Mouse (Mus musculus): ENCODE measurements at regions not wholly inside any gene's neighbourhood (a gene's known extent, or its start where the extent isn't known, plus 50 kb on each side); places are given as distances from the start of the nearest gene placed in this dataset.

DNA sequence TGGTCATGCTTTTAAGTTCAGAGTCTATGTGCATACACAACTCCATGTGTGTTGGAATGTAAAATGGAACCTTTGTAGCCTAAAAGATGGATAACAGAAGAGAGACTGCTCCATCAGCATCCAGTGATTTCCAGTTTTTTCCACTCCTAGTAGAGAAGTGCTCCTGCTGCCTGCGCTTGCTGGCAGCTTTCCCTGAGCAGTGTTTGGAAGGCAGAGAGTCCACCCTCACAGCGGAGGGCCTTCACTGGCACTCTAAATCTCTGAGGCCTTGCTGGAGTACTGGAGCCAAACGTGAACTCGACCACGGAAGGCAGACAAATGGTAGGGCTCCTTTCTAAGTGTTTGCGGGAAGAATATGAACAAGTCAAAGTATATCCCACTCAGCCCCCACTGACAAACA is 108.0 kb upstream of the Ank start:
- H3K9ac ChIP-seq = no peak overlapping the region
- no peaks in the 10 kb centered on the region for H3K9me3 ChIP-seq (replicated peaks)
- H3K36me3 ChIP-seq = no peaks in the 10 kb centered on the region
- WGBS = 62% methylated on average over 6 of the region's 6 CpGs
- ATAC-seq (replicated peaks; ENCODE audit: low FRiP score) = no peak
- no peak overlapping the region for H3K27ac ChIP-seq
- no peaks in the 10 kb centered on the region for H3K27me3 ChIP-seq
- H3K4me1 ChIP-seq = peaks cover 4% of the 10 kb centered on the region; the same call in 1 of the 2 replicates
- H3K4me2 ChIP-seq = no peak overlapping the region
- no peak overlapping the region for H3K4me3 ChIP-seq (replicated peaks)

DNA sequence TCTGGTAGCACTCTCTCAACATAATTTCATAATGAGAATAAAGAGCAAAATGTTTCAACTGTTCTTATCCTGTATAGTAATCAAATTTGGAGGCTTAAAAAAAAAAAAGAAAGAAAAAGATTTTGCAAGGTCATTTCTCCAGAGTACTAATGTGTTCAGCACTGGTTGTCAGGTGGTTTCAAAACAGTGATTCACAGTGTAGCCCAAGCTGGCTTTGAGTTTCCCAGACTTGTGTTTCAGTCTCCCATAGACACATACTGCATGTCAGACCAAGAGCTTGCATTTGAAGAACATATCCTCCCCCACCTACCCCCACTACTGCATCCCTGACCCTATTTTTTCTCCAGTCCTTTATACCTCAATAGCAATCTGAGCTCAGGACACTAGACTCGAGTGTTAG is 107.2 kb upstream of the Ank start:
- no peak overlapping the region for H3K27ac ChIP-seq
- WGBS = 68% methylated on average over 1 of the region's 1 CpGs
- no peak for ATAC-seq (replicated peaks; ENCODE audit: low FRiP score)
- H3K4me3 ChIP-seq (replicated peaks) = no peak overlapping the region
- no peaks in the 10 kb centered on the region for H3K36me3 ChIP-seq
- no peak overlapping the region for H3K4me2 ChIP-seq
- peaks cover 4% of the 10 kb centered on the region; the same call in 1 of the 2 replicates for H3K4me1 ChIP-seq
- no peaks in the 10 kb centered on the region for H3K9me3 ChIP-seq (replicated peaks)
- no peak overlapping the region for H3K9ac ChIP-seq
- H3K27me3 ChIP-seq = no peaks in the 10 kb centered on the region

DNA sequence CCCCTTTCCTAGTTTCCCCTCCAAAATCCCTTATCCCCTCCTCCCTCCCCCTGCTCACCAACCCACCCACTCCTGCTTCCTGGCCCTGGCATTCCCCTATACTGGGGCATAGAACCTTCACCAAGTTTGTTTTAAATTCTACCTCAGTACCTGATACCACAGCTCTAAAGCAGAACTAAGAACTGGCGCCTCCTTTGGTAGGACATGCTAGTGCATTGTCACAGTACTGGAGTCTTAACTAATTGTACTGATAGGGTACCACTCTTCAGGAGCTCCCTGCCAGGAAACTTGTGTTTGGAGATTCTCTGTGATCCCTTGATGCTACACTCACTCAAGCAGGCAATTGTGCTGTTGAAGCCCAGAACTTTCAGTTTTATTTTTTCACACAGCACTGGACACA is 92.0 kb upstream of the Ank start:
- ATAC-seq (replicated peaks; ENCODE audit: low FRiP score) = no peak
- H3K36me3 ChIP-seq = no peaks in the 10 kb centered on the region
- no peaks in the 10 kb centered on the region for H3K27me3 ChIP-seq
- H3K9ac ChIP-seq = no peak overlapping the region
- no peak overlapping the region for H3K4me2 ChIP-seq
- H3K4me1 ChIP-seq = no peaks in the 10 kb centered on the region
- 82% methylated on average over 1 of the region's 1 CpGs for WGBS
- H3K27ac ChIP-seq = no peak overlapping the region
- no peaks in the 10 kb centered on the region for H3K9me3 ChIP-seq (replicated peaks)
- H3K4me3 ChIP-seq (replicated peaks) = no peak overlapping the region

DNA sequence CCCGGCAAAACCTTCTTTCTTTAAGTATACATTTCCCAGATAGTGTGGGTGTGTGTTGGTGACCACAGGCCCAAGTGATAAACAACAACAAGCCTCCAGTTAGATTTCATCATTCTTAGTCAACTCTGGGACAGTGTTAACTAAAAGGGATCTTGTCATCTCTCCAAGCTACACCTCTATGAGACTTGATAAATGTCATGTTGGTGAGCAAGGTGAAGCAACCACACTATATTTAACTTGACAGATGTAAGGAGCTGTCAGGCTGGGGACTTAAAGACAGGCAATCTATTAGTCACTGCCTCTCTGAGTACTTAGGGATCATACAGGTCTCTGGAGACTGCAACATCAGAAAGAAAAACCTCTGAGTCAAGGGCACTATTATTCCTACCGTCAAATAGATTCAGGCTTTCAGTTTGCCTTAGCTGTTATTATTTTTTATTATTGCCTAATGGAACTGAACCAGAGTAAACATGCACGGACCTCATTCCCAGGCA is 87.8 kb upstream of the Ank start:
- no peak for ATAC-seq (replicated peaks; ENCODE audit: low FRiP score)
- H3K36me3 ChIP-seq = no peaks in the 10 kb centered on the region
- H3K4me2 ChIP-seq = no peak overlapping the region
- no peaks in the 10 kb centered on the region for H3K9me3 ChIP-seq (replicated peaks)
- H3K4me1 ChIP-seq = 0 out of 2 replicates have a peak, but pooled peaks cover 2% of the 10 kb centered on the region
- H3K4me3 ChIP-seq (replicated peaks) = no peak overlapping the region
- WGBS = 69% methylated on average over 3 of the region's 3 CpGs
- H3K27ac ChIP-seq = no peak overlapping the region
- no peak overlapping the region for H3K9ac ChIP-seq
- no peaks in the 10 kb centered on the region for H3K27me3 ChIP-seq

DNA sequence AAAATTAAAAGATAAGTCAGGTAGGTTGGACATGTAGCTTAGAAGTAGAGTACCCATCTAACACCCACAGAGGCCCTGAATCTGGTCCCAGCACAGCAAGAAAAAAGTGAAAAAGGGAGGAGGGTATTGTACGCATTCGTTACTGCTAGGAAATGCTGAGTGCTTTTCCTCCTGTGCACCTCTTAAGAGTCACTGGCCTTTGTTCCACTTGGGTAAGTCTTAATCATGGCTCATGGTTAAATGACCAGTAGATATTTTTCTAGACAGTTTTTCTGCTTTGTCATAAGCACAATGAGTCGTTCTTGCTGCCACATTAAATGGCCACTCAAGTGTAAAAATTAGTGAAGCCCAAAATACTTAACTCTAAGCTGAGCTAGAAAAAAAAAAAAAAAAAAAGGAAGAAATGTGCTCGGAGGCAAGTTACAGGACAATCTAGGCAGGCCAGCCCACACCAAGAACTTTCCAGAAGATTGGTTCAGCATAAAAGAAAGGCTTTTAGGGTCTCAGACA is 86.0 kb upstream of the Ank start:
- 31% methylated on average over 4 of the region's 4 CpGs for WGBS
- no peak overlapping the region for H3K4me3 ChIP-seq (replicated peaks)
- no peaks in the 10 kb centered on the region for H3K36me3 ChIP-seq
- H3K4me1 ChIP-seq = 0 out of 2 replicates have a peak, but pooled peaks cover 2% of the 10 kb centered on the region
- no peak overlapping the region for H3K4me2 ChIP-seq
- no peak overlapping the region for H3K27ac ChIP-seq
- no peaks in the 10 kb centered on the region for H3K27me3 ChIP-seq
- ATAC-seq (replicated peaks; ENCODE audit: low FRiP score) = peak; percentile 69
- no peak overlapping the region for H3K9ac ChIP-seq
- H3K9me3 ChIP-seq (replicated peaks) = no peaks in the 10 kb centered on the region

DNA sequence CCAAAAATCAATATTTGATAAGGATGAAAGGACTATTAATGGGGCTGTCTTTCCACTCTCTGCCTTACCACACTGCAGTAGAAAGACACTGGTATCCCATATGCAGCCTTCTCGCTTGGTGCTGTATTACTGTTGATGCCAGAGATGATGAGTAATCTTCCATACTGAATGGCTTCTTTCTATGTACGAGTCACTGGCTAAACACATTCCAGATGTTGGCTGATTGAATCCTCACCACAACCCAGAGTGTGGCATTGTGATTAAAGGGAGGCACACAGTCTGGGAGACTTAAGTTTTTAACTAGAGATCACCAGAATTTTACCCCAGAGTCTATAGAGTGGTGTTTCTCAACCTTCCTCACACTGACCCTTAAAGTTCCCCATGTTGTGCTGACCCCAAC is 84.9 kb upstream of the Ank start:
- Histone ChIP-seq H3K4me2 (no peak overlapping the region), H3K9me3 (replicated peaks) (no peaks in the 10 kb centered on the region), H3K4me3 (replicated peaks) (no peak overlapping the region), H3K4me1 (0 out of 2 replicates have a peak, but pooled peaks cover 2% of the 10 kb centered on the region), H3K27me3 (no peaks in the 10 kb centered on the region), H3K36me3 (no peaks in the 10 kb centered on the region), H3K9ac (no peak overlapping the region), H3K27ac (no peak overlapping the region)
- 74% methylated on average over 2 of the region's 2 CpGs for whole genome bisulfite sequencing
- ATAC-seq (replicated peaks; ENCODE audit: low FRiP score) = no peak

DNA sequence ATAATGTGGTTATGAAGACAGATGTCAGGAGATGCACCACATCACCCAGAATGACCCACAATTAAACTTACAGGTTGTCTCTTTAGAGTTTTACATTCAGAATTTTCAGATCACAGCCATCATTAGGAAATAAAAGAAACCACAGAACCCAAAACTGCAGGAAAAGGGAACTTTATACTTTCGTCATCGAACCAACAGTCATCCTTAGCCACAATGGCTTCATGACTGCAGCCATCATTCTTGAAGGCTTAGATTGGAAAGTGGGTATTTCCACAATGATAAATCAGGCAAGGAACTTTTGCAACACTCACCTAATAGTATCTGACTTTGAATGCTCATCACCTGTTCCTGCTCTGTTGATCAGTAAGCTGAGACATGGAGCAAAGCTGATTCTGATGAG is 75.9 kb upstream of the Ank start:
- Histone ChIP-seq H3K36me3 (no peaks in the 10 kb centered on the region), H3K9ac (no peak overlapping the region), H3K27me3 (no peaks in the 10 kb centered on the region), H3K9me3 (replicated peaks) (no peaks in the 10 kb centered on the region), H3K27ac (no peak overlapping the region), H3K4me2 (no peak overlapping the region), H3K4me1 (no peaks in the 10 kb centered on the region), H3K4me3 (replicated peaks) (no peak overlapping the region)
- ATAC-seq (replicated peaks; ENCODE audit: low FRiP score) = no peak
- 96% methylated on average over 2 of the region's 2 CpGs for WGBS

DNA sequence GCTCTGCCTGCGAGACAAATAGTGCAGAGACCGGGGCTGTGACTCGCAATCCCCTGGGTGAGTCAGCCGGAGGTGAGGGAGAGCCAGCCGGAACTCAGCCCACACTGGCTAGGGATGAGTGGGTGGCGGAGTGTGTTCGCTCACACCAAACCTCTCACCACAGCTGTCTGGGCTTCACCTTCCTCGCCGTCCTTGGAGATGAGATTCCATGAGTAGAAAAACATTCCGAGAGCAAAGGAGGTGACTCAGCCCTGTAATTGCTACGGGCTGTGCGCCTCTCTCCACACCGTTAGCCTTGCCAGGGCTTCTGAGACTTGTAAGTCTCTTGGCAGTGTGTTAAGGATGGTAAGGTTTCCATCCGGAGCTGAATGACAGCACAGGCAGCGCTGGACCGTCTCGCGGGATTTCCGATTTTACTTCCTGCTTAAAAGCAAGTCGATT is 60.7 kb upstream of the Ank start:
- H3K27ac ChIP-seq = no peak overlapping the region
- no peak overlapping the region for H3K4me3 ChIP-seq (replicated peaks)
- no peaks in the 10 kb centered on the region for H3K9me3 ChIP-seq (replicated peaks)
- no peak overlapping the region for H3K9ac ChIP-seq
- H3K36me3 ChIP-seq = no peaks in the 10 kb centered on the region
- H3K4me2 ChIP-seq = peak overlapping the region; percentile 22; the same call in 1 of the 2 replicates
- H3K27me3 ChIP-seq = no peaks in the 10 kb centered on the region
- H3K4me1 ChIP-seq = 0 out of 2 replicates have a peak, but pooled peaks cover 7% of the 10 kb centered on the region
- peak; percentile 64; the same call in 1 of the 2 replicates for ATAC-seq (replicated peaks; ENCODE audit: low FRiP score)
- 67% methylated on average over 20 of the region's 20 CpGs for WGBS

DNA sequence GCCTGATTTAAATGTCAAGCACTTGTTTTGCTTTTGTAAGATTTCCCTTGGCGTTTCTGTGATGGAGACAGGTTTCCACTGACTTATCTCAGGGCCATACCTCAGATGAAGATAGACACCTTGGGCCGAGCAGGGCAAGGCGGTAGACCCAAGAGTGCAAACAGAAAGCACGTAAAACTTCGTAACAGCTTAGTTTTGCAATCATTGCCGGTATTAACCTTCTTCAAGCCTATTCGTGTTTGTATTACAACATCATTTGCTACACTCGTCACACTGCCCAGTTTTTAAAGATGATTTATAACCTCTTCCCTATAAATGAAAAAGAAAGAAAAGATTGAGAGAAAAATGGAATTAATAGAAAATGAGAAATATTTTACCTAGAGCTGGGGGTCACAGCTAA is 56.6 kb upstream of the Ank start:
- H3K9ac ChIP-seq = no peak overlapping the region
- no peak for ATAC-seq (replicated peaks; ENCODE audit: low FRiP score)
- H3K27me3 ChIP-seq = no peaks in the 10 kb centered on the region
- H3K4me3 ChIP-seq (replicated peaks) = no peak overlapping the region
- no peak overlapping the region for H3K27ac ChIP-seq
- H3K4me2 ChIP-seq = no peak overlapping the region
- peaks cover 11% of the 10 kb centered on the region; the same call in 1 of the 2 replicates for H3K4me1 ChIP-seq
- 77% methylated on average over 8 of the region's 8 CpGs for WGBS
- H3K9me3 ChIP-seq (replicated peaks) = no peaks in the 10 kb centered on the region
- H3K36me3 ChIP-seq = no peaks in the 10 kb centered on the region

DNA sequence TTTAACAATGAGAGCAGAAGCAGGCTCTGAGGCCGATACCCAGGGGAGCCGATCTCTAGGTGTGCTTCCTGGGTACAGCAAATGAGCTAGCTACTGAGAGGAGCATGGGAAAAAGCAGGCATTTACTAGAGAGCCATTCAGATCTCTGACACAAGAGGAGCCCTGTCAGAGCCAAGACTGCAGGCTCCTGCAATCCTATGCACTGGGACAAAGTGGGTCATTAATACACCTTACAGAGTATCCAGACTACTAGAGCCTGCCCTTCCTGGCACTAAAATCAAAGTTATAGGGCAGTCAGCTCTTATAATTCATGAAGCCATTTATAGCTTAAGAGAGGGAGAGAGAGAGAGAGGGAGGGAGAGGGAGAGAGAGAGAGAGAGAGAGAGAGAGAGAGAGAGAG is 54.2 kb upstream of the Ank start:
- no peak for ATAC-seq (replicated peaks; ENCODE audit: low FRiP score)
- no peak overlapping the region for H3K4me3 ChIP-seq (replicated peaks)
- no peak overlapping the region for H3K27ac ChIP-seq
- H3K4me2 ChIP-seq = no peak overlapping the region
- no peak overlapping the region for H3K9ac ChIP-seq
- peaks cover 12% of the 10 kb centered on the region; the same call in 1 of the 2 replicates for H3K4me1 ChIP-seq
- WGBS = 98% methylated on average over 2 of the region's 2 CpGs
- H3K9me3 ChIP-seq (replicated peaks) = no peaks in the 10 kb centered on the region
- no peaks in the 10 kb centered on the region for H3K36me3 ChIP-seq
- no peaks in the 10 kb centered on the region for H3K27me3 ChIP-seq

DNA sequence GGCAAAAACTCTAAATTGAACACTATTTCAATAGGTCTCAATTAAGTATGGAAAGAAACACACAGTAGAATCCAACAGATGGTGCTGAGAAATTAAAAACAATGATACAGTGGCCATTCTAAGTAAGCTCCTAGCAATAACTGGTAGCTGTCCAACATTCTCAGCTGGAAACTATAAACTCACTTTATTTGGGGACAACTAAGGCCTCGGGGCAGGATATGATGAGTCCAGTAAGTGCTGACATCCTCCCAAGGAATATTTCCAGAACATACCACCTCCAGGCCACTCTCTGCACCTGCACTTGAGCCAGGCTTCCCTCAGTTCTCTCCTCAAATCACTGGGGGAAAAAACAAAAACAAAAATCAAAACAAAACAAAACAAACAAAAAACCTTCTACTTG is 53.7 kb upstream of the Ank start:
- 64% methylated on average over 1 of the region's 1 CpGs for WGBS
- ATAC-seq (replicated peaks; ENCODE audit: low FRiP score) = no peak

DNA sequence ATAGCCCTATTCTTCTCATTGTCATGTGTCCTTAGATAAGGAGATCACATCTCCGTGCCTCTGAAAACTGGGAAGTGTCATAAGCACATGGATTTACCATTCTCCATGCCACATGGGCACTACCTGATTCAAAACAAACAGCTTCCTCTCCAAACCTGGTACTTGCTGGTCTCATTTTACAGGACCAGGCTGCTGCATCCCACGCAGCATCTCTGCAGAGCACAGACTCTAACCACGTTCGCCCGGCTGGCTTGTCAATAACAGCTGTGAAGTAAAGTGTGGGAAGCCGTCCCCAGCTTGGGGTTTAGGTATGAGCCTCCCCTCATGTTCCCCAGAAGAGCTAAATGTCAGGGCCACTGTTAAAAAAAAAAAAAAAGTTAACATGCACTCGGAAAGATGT is 53.0 kb upstream of the Ank start:
- Histone ChIP-seq H3K4me1 (peaks cover 12% of the 10 kb centered on the region; the same call in 1 of the 2 replicates), H3K4me3 (replicated peaks) (no peak overlapping the region), H3K36me3 (no peaks in the 10 kb centered on the region), H3K9me3 (replicated peaks) (no peaks in the 10 kb centered on the region), H3K4me2 (no peak overlapping the region), H3K27me3 (no peaks in the 10 kb centered on the region), H3K27ac (no peak overlapping the region), H3K9ac (no peak overlapping the region)
- 69% methylated on average over 7 of the region's 7 CpGs for WGBS
- ATAC-seq (replicated peaks; ENCODE audit: low FRiP score) = no peak

More for the DNA sequence above, 53.7 kb upstream of the Ank start:
- Histone ChIP-seq H3K36me3 (no peaks in the 10 kb centered on the region), H3K9me3 (replicated peaks) (no peaks in the 10 kb centered on the region), H3K27me3 (no peaks in the 10 kb centered on the region), H3K4me2 (no peak overlapping the region), H3K4me3 (replicated peaks) (no peak overlapping the region), H3K4me1 (peaks cover 12% of the 10 kb centered on the region; the same call in 1 of the 2 replicates), H3K9ac (no peak overlapping the region), H3K27ac (no peak overlapping the region)

DNA sequence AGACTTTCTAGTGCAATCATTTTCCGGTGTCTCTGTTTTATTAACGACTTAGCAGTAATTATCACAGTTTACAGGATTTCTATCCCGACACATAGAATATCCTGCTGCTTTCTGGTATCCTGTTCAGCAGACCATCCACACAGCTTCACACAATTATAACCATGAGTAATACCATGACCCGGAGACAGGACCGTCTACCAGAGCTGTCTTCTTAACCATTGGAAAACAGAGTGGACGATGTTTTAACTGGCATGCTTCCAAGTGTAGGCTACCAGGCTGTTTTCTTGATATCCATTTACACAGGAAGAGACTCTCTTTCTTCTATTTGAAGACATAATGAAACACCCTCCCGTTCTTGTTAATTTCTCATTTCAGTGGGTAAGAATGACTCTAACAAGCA is 51.7 kb upstream of the Ank start:
- Histone ChIP-seq H3K36me3 (no peaks in the 10 kb centered on the region), H3K4me3 (replicated peaks) (no peak overlapping the region), H3K27me3 (no peaks in the 10 kb centered on the region), H3K4me2 (no peak overlapping the region), H3K9me3 (replicated peaks) (no peaks in the 10 kb centered on the region), H3K4me1 (peaks cover 12% of the 10 kb centered on the region; the same call in 1 of the 2 replicates), H3K9ac (no peak overlapping the region), H3K27ac (no peak overlapping the region)
- no peak for ATAC-seq (replicated peaks; ENCODE audit: low FRiP score)
- 29% methylated on average over 7 of the region's 7 CpGs for WGBS

All from kidney, embryonic 15.5 days (tissue).